Mouse (Mus musculus): ENCODE data around the gene Fbxo41.
"Not testable (repeated sequence)": the region's sequence is repeated elsewhere in the genome, so short reads cannot be mapped to it uniquely, and the experiment has no call there.

Gene Fbxo41

GRCm38 (mm10) chr6:85490252-85490651 is 12.5 kb downstream of the Fbxo41 start:
- DNase-seq: no peak

DNA sequence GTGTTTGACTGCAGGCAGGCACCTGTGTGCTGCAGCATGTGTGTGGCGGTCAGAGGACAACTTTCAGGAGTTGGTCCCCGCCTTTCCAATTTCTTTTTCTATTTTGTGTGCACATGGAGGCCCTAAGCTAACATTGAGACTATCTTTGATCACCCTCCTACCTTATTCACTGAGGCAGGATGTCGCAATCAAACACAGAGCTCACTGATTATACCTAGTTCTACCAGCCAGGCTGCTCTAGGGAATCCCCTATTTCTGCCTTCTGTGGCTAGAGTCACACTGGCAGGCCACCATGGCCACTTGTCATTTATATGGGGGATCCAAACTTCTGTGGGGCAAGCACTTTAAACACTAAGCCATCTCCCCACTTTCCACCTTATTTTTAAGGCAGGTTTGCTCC is 13.1 kb downstream of the Fbxo41 start:
- DNase-seq: no peak

DNA sequence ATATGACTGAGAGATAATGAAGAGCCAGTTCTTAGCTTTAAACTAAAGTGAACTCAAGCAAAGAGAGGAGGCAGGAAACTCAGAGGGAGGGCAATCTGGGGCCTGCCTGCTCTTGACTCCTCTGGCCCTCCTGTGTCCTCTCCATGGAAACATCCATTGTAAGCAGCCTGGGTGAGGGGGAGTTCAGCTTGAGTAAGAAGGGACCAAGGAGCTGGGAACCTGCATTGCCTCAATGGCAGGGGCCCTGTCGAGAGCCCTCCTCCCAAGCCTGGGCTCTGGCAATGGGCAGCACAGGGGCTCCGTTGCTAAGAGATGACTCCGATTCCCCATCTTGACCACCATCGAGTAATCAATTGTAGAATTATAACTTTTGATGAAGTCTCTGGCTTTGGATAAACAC is 14.3 kb downstream of the Fbxo41 start:
- DNase-seq: no peak

DNA sequence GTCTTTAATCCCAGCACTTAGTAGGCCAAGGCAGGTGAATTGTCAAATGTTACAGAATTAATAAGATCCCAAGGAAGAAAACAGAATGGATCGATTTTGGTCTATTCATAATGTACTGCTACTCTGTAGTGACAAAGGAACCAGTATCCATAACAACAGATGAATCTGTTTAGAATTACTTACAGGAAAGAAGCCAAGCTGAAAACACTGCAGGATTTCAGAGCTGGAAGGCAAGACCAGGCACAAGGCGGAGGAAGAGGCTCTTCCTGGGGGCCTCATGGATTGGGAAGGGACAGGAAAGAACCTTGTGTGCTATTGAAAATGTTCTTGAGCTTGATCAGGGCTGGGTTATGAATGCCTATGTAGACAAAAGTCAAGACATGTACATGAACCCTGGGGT is 17.1 kb downstream of the Fbxo41 start:
- no peak for DNase-seq

GRCm38 (mm10) chr6:85483843-85484721 is 18.7 kb downstream of the Fbxo41 start:
- peak; percentile 55 for DNase-seq

GRCm38 (mm10) chr6:85480685-85481084 is 22.1 kb downstream of the Fbxo41 start:
- no peak for DNase-seq

DNA sequence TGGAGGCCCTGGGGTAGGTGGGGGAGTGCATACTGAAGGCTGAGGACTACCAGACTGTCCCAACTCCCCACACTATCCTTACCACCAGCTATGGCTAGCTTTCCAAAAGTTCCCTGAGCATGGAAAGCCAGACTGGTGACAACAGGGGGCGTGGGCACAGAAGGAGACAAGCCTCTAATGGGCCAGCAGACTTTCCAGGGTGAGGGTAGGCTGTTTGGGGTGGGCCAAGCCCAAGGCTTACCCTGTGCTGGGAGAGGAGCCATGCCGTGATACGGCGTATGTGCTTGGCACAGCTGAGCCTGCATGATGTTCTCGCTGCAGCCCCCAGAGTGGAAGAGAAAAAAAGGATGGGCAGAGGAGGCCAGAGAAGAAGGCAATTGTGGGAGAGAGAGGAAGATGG is 22.8 kb downstream of the Fbxo41 start:
- no peak for DNase-seq

DNA sequence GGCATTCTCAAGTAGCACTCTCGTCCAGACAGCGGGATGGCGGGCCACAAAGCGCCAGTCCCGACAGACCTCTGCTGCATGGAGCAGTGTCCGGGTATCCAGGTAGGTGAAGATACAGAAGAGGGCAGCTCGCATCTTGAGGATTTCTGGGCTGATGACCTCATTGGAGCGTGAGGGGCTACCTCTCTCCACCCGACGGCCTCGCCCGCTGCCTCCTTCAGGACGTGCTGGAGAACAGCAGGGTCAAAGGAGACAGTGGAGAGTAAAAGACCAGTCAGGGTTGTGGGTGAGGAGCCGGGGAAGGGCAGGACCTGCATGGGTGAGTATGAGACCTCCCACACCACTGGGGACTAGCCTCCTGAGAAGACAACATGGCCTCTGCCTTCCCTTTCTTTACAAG is 24.4 kb downstream of the Fbxo41 start:
- no peak for DNase-seq

DNA sequence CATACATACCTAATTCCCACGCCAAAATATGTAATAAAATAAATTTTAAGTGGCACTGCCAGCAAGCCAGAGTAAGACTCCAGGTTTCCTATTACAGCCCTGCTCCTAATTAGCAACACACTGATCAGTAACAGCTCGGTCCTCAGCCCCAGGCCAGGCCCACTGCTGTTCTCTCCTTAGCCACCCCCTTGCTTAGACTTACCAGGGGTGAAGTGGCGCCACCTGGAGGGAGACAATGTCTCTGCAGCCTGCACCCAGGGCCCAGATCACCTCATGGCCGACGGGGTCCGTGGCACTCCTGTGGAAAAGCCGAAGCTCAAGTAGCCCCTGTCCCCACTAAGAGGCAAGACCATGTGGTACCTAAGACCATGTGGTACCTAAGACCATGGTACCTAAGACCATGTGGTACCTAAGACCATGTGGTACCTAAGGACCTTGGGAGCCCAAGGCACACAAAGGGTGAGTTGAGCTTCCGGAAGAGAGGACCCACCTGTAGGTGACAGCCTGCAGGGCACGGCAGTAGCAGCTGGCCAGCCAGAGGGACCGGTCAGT is 25.4 kb downstream of the Fbxo41 start:
- DNase-seq: no peak

DNA sequence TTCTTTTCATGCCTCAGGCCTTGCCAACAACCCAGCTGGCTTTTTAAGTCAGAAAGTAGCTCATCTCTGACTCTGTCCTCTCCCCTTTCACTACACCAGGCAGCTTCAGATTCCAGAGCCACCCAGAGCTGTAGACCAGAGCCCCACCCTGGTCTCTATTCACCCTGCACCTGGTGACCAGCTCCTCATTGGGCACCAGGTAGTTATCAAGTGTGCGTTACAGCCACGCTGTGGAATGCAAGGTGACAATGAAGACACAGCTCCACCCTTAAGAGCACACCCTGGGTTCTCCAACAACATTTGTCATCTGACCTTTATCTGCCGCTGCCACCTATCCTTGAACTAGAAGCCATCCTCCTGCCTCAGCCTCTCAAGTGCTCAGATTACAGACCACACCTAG is 27.2 kb downstream of the Fbxo41 start:
- DNase-seq: no peak

DNA sequence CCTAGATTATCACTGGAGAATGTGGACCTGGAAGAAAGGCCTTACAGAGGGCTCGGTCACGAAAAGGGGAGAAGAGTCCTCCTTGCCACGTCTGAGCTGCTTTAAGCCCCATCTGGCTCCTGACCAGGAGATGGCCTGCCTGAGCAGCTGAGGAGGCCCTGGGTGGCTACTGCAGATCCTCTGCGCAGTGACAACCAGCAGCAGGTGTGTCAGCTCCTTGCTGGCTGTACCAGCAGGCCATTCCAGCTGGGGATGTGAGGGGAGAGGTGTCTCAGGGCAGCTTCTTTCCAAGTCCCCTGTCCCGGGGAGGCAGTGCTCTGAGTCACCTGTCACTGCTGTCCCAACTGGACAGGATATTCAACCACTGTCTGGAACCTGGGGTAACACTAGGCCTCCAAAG is 30.3 kb downstream of the Fbxo41 start:
- DNase-seq: no peak

DNA sequence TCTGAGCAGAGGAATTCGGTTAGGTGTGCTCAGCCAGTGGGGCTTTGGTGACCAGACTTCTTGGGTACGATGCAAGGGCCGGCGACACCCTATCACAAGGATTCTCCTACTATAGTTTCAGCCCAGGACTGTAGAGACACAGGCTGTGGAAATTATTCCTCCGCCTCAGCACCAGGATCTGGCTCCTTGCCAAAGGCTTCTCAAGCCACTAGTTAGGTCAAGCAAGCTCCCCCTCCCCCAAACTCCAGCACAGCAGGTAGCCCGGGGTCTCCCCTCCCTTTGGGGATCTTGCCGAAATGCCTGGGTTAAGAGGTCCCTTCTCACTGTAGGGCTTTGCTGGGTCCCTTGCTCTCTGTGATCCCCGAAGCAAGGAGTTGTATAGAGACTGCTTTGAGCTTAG is 30.8 kb downstream of the Fbxo41 start:
- DNase-seq: no peak

GRCm38 (mm10) chr6:85469660-85470430 is 32.9 kb downstream of the Fbxo41 start:
- DNase-seq: no peak

DNA sequence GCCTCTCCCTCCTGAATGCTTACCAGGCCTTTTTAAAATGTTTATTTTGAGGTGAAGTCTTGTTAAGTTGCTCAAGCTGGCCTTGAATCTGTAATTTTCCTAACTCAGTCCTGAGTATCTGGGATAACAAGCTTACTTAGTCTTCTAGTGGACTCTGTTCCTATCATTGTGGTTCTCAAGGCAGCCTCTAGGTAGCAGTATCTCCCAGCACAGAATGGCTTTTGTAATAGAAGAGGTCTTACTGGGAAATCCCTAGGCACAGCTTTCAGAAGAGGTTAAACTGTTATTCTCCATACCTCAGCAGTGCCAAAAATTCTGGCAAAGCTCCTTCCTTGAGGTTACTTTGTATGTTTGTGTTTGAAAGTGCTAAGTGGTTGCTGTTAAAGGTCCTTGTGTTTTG is 37.4 kb downstream of the Fbxo41 start:
- peak; percentile 49 for DNase-seq

GRCm38 (mm10) chr6:85459621-85460020 is 43.2 kb downstream of the Fbxo41 start:
- DNase-seq: no peak

- DNase-seq: no peak
Observed at GRCm38 (mm10) chr6:85452816-85453215, 50.0 kb downstream of the Fbxo41 start.

DNA sequence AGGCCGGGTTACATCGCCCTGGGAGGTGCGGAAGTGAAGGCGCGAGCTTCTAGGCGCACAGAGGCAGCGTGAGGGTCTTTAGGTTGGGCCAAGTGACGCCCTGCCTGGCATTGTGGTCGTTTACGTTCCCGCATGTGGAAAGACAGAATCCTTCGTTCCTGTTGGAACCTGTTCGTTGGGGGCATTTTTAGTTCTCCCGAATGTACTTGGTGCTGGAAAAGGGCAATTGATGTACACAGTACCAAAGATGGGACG is 50.5 kb downstream of the Fbxo41 start:
- DNase-seq: no peak

DNA sequence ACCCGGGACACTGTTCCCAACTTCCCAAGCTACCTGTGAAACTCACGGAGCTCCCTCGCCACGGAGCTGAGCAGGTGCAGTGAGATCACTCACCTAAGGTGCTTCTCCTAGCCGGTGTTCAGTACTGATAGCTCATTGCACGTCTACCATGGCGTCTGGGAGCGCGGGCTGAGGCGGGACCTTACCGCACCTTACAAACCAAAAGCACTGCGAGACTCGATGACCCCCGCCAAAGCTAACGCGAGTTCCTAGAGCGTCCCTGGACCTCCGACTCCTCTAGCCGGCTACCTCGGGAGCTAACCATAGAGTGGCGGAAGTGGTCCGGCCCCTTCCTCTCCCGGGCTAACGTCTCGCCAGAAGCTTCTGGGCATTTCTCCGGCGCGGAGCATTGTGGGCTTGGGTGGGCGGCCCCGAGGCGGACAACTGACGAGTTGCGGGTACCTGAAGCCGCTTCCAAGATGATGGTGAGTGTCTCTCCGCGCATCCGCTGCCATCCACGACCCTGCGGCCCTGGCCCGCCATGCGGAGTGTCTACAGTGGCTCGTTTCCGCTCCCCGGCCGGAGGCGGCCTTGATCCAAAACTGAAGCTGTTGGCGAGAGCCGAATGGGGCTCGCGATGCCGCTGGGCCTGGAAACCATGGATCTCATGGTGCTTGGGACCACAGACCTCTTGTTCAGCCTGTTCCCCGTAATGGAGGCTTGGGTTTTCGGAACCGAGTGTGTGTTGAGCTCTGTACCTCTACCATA is 51.0 kb downstream of the Fbxo41 start, which contains the start of gene Pradc1:
Gene Pradc1, minus strand, starts transcription at position 307 of the 747 bp plus-strand sequence.
- peak; percentile 99 for DNase-seq

- DNase-seq: peak; percentile 98
Observed at GRCm38 (mm10) chr6:85450697-85451663, 51.8 kb downstream of the Fbxo41 start, which contains the start of gene Cct7. Cct7 (plus strand) TSS chr6:85451514.

GRCm38 (mm10) chr6:85450140-85450539 is 52.7 kb downstream of the Fbxo41 start:
- not testable (repeated sequence) for DNase-seq

DNA sequence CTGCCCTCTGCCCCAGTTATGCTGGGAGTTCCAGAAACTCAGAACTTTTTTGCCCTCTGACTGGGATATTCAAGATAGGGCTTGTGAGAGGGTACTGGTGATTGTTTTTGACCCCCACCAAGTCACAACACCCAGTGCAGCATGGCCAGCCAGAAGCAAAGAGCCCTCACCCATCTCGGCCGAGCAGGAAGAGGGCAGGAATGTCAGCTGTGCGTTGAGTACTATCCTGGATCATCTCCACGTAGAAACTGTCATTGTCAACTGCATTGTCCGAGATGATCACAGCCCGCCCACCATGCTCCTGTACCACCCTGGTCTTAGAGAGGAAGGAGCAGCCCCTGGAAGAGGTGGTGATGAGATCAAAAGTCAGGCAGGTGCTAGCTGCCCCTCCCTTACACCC is 55.4 kb downstream of the Fbxo41 start:
- DNase-seq: no peak

GRCm38 (mm10) chr6:85445286-85445685 is 57.5 kb downstream of the Fbxo41 start:
- no peak for DNase-seq
